Mouse (Mus musculus) E14TG2a.4 (cell line): ENCODE measurements at regions not wholly inside any gene's neighbourhood (a gene's known extent, or its start where the extent isn't known, plus 50 kb on each side); places are given as distances from the start of the nearest gene placed in this dataset.

Source experiments
- H3K27me3 ChIP-seq: 2 replicates; pipeline ENCODE4 v1.6.1; 2014; ENCODE audit warnings: low read length, control low read depth; ENCODE audit not compliant: insufficient read depth
- H3K36me3 ChIP-seq: 2 replicates; pipeline ENCODE4 v1.6.1; 2014; ENCODE audit warnings: low read length, control low read depth; ENCODE audit not compliant: insufficient read depth
- H3K4me1 ChIP-seq: replicated peaks from 2 replicates; pipeline ENCODE4 v1.6.1; 2014; ENCODE audit warnings: low read depth, low read length, control low read depth
- H3K4me3 ChIP-seq: replicated peaks from 2 replicates; pipeline ENCODE4 v1.5.1; 2014; ENCODE audit warnings: mild to moderate bottlenecking, low read length
- H3K9me3 ChIP-seq: 2 replicates; pipeline ENCODE4 v1.6.1; 2014; ENCODE audit warnings: low read length, control low read depth
- CTCF ChIP-seq: conservative IDR thresholded peaks from 2 replicates; pipeline ENCODE4 v1.5.1; 2014; ENCODE audit warnings: low read length
- NANOG ChIP-seq: IDR thresholded peaks from 2 replicates; pipeline ENCODE4 v1.6.1; 2014; ENCODE audit warnings: borderline replicate concordance, low read length, mixed read lengths
- POU5F1 ChIP-seq: IDR thresholded peaks from 2 replicates; pipeline ENCODE4 v1.6.1; 2014; ENCODE audit warnings: low read length, borderline replicate concordance

DNA sequence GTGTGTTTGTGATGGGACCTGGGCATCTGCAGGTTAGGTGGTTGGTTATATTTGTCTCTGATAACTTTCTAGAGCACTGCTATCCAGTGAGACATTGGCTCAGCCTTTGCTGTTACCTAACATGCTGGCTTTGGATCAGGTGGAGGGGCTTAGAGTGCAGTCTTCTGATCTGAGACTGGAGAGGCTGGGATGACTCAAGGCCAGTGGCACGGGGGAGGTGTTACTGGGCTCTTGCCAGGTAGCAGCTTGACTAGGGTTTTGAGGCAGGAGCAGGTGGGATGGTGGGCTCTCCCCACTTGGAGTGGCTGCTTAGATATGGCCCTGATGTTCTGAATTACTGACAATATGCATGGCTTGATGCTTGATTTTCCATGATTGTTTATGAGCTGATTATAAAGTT lies 236.0 kb downstream of the Zfp704 start:
- Histone ChIP-seq H3K36me3 (no peaks in the 10 kb centered on the region), H3K4me1 (no peaks in the 10 kb centered on the region), H3K9me3 (peaks cover 7% of the 10 kb centered on the region), H3K27me3 (no peaks in the 10 kb centered on the region; the same call in 1 of the 2 replicates), H3K4me3 (no peak overlapping the region)
- TF ChIP-seq POU5F1 (no peak), CTCF (no peak), NANOG (no peak)

DNA sequence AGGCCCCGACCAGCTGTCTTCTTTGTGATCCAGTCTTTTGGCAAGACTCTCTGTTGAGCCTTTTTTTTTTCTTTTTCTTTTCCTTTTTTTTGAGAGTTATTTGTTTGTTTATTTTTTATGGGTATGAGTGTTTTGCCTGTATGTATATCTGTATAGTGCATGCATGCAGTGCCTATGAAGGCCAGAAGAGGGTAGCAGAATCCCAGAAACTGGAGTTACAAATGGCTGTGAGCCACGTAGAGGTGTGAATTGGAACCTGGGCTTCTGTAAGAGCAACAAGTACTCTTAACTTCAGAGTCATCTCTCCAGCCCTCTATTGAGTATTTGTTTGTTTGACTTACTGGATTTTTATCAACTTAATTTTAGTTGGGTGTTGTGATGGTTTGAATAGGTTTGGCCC lies 239.8 kb downstream of the Zfp704 start:
- TF ChIP-seq CTCF = peak; percentile 84
- TF ChIP-seq POU5F1 = no peak
- no peak for TF ChIP-seq NANOG
- Histone ChIP-seq H3K27me3 (no peaks in the 10 kb centered on the region), H3K4me3 (no peak overlapping the region), H3K36me3 (no peaks in the 10 kb centered on the region), H3K9me3 (peaks cover 7% of the 10 kb centered on the region), H3K4me1 (no peaks in the 10 kb centered on the region)

DNA sequence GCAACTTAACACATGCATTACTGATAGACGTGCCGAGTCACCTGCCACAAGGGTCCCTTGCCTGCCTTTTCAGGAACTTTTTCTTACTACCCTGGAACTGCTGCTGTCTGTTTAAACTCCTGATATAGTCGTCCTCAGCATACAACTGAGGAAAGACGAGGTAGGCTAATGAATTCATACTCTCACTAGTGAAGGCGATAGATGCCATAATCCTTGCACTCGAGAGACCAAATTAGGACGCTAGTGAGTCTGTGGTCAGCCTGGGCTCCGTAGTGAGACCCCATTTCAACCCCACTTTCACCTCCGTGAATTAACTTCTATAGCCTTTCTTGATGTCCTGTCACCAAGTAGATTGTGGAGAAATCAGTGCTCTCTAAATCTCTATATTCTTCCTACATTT lies 244.1 kb downstream of the Zfp704 start:
- H3K36me3 ChIP-seq = no peaks in the 10 kb centered on the region
- H3K27me3 ChIP-seq = peaks cover 1% of the 10 kb centered on the region; the same call in 1 of the 2 replicates
- no peak for TF ChIP-seq POU5F1
- no peak for TF ChIP-seq CTCF
- TF ChIP-seq NANOG = no peak
- 0 out of 2 replicates have a peak, but pooled peaks cover 4% of the 10 kb centered on the region for H3K4me1 ChIP-seq
- H3K9me3 ChIP-seq = peaks cover 7% of the 10 kb centered on the region
- H3K4me3 ChIP-seq = no peak overlapping the region

DNA sequence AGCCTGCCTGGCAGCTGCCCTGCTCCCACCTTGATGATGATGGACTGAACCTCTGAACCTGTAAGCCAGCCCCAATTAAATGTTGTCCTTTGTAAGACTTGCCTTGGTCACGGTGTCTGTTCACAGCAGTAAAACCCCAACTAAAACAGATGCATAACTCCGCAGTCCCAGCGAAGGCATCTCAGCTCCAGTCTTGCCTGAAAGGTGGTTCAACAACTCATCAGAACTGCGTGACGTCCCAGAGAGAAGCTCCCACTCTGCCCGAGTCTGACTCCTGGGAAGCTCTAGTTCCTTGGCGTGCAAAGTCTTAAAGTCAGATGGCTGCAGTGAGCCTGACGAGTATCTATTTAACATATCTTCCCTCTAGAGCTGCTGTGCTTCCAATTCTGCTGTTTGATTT lies 250.7 kb downstream of the Zfp704 start:
- TF ChIP-seq CTCF (no peak), POU5F1 (no peak), NANOG (no peak)
- Histone ChIP-seq H3K36me3 (no peaks in the 10 kb centered on the region), H3K4me3 (no peak overlapping the region), H3K4me1 (peaks cover 10% of the 10 kb centered on the region), H3K27me3 (peaks cover 12% of the 10 kb centered on the region), H3K9me3 (no peaks in the 10 kb centered on the region)

DNA sequence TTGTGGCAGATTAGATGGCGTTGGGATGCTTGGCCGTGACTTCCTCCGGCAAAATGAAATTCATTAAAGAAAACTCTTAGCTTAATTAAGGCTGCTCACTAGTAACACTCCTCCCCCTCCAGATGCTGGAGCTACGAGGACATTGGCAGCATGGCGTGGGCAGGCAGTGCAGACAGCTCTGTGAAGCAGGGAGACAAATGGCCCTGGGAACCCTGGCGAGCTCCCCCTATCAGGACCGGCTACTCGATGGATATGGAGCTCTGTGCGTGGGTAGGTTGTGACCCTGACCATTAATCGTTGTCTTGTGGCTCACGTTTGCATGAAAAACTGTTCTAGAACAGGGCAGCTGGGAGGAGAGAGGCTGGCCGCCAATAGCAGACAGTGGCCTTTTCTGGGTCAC lies 251.8 kb downstream of the Zfp704 start:
- Histone ChIP-seq H3K27me3 (peaks cover 15% of the 10 kb centered on the region), H3K36me3 (no peaks in the 10 kb centered on the region), H3K4me3 (no peak overlapping the region), H3K9me3 (no peaks in the 10 kb centered on the region), H3K4me1 (peaks cover 17% of the 10 kb centered on the region)
- no peak for TF ChIP-seq CTCF

DNA sequence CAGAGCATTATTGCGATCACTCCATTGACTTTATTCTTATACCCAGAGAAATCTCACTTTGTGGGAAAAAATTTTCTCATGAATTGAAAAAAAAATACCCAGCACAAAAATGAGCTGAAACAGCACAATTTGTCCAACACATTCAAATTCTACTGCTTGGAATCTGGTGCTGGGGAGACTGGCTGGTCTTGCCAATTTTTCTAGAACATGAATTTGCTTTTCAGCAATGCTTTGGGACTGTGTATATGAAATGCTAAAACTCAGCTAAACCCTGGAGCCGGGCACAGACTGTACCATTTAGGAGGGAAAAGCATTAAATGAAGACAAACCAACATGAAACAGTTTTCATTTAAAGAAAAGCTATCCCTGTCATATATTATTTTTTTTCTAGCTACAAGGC lies 252.2 kb downstream of the Zfp704 start:
- no peaks in the 10 kb centered on the region for H3K36me3 ChIP-seq
- peaks cover 22% of the 10 kb centered on the region for H3K4me1 ChIP-seq
- TF ChIP-seq NANOG = no peak
- TF ChIP-seq POU5F1 = no peak
- no peak for TF ChIP-seq CTCF
- H3K9me3 ChIP-seq = no peaks in the 10 kb centered on the region
- H3K4me3 ChIP-seq = no peak overlapping the region
- peaks cover 18% of the 10 kb centered on the region for H3K27me3 ChIP-seq

DNA sequence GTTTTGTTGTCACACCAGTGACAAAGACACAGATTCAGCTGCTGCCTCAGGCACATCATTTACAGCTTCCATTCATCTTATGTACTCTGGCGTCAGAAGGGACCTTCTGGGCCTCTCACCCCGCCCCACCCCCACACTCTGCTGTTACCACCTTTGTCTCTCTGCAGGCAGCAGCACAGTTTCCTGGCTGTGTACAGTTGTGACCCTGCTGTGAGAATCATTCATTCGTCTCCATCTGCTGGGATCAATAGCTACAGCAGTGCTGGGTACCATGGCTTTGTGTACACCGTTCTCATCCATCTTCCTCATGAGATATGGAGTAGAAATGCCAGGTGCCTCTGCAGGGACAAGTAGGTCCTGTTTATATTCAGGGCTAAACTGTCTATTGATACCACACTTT lies 254.0 kb downstream of the Zfp704 start:
- no peak for TF ChIP-seq POU5F1
- no peak for TF ChIP-seq CTCF
- no peak for TF ChIP-seq NANOG
- no peak overlapping the region for H3K4me3 ChIP-seq
- peaks cover 19% of the 10 kb centered on the region for H3K27me3 ChIP-seq
- no peaks in the 10 kb centered on the region for H3K36me3 ChIP-seq
- no peaks in the 10 kb centered on the region for H3K9me3 ChIP-seq
- H3K4me1 ChIP-seq = peaks cover 34% of the 10 kb centered on the region

DNA sequence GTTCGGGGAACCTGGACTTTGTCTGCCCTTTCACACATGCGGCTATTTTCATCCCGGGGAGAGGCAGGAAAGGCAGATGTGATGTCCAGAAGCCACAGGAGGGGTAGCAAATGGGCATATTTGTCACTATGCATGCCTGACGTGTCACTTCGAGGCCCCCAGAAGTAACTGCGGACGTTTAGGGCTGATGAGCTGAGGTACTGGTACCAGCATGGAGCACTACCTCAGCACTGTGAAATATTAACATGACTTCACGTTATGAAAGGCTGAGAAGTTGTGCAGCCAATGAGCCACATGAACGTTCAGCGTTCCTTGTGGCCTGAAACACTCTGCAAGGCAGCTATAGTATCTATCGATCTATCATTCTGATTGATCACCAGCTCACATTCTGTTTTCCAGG lies 255.1 kb downstream of the Zfp704 start:
- Histone ChIP-seq H3K9me3 (no peaks in the 10 kb centered on the region), H3K27me3 (peaks cover 25% of the 10 kb centered on the region), H3K36me3 (no peaks in the 10 kb centered on the region), H3K4me3 (no peak overlapping the region), H3K4me1 (peaks cover 34% of the 10 kb centered on the region)
- TF ChIP-seq CTCF (no peak), NANOG (no peak), POU5F1 (no peak)

DNA sequence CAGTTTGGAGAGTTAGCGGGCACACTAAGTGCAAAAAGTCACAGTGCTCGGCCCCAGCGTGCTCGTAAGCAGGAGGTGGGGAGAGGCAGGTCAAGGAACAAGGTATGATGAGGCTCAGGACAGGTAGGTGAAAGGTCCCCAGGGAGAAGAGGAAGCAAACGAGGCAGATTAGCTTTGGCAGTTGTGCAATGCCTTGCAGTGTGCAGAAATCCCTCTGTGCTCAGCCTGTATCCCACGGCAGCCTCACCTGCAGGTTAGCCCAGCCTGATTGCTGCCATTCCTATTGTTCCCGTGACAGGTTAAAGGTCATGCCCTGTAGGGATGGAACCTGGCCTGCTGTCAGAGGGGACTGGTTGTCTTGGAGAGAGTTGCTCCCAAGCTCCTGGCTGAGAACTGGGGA lies 257.6 kb downstream of the Zfp704 start:
- Histone ChIP-seq H3K36me3 (no peaks in the 10 kb centered on the region), H3K27me3 (peaks cover 47% of the 10 kb centered on the region), H3K9me3 (no peaks in the 10 kb centered on the region), H3K4me1 (peaks cover 41% of the 10 kb centered on the region), H3K4me3 (no peak overlapping the region)
- TF ChIP-seq NANOG = no peak
- no peak for TF ChIP-seq POU5F1
- TF ChIP-seq CTCF = no peak
